Comparison of ENCODE assay signal across 8 mouse cellular contexts in the genomic region with DNA sequence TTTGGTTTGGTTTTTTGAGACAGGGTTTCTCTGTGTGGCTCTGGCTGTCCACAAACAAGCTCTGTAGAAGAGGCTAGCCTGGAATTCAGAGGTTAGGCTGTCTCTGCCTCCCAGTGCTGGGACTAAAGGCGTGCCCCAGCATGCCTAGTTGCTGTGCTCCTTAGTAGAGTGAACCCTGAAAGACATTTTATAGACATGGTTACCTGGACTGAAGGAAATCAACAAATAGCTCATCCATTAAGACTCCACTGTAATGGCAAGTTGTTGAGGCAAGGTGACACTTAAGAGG. TPM values are rescaled to one million over a fixed set of nuclear protein-coding genes. Genes with fewer than 3 reads are reported as not detected.
DNase-seq lines count a peak whose midpoint lies in the region; ATAC-seq and TF ChIP-seq lines count a peak whose summit lies in the region.

No protein-coding gene starts in this region.

- H3K9me3 ChIP-seq in forebrain, embryonic 16.5 days (ENCODE audit: control insufficient read depth, low read length), result no peaks in the 10 kb centered on the region
- H3K9me3 ChIP-seq in liver, embryonic 14.5 days (ENCODE audit: control insufficient read depth, low read length), result no peaks in the 10 kb centered on the region

- no peak for ATAC-seq in forebrain, embryonic 16.5 days
- ATAC-seq in liver, embryonic 14.5 days (ENCODE audit: insufficient read depth), result peak; percentile 11

- H3K9ac ChIP-seq in forebrain, embryonic 16.5 days (replicated peaks; ENCODE audit: low read depth, low read length), result no peak overlapping the region
- peak overlapping the region; percentile 80 for H3K9ac ChIP-seq in liver, embryonic 14.5 days (replicated peaks)

- no peaks in the 10 kb centered on the region for H3K27me3 ChIP-seq in forebrain, embryonic 16.5 days (replicated peaks; ENCODE audit: control insufficient read depth, insufficient read depth, low read length)
- no peaks in the 10 kb centered on the region for H3K27me3 ChIP-seq in liver, embryonic 14.5 days (ENCODE audit: control insufficient read depth, insufficient read depth, low read length)

- no peaks in the 10 kb centered on the region for H3K36me3 ChIP-seq in forebrain, embryonic 16.5 days (ENCODE audit: control insufficient read depth, insufficient read depth)
- no peaks in the 10 kb centered on the region for H3K36me3 ChIP-seq in liver, embryonic 14.5 days (replicated peaks; ENCODE audit: control insufficient read depth, insufficient read depth, low read depth)

- peak overlapping the region; percentile 98 for H3K4me3 ChIP-seq in layer of hippocampus, adult 2 months
- H3K4me3 ChIP-seq in bone marrow macrophage, adult 2 months (ENCODE audit: insufficient read depth, low read length), result peak overlapping the region; percentile 60
- peak overlapping the region; percentile 96 for H3K4me3 ChIP-seq in forebrain, embryonic 16.5 days (replicated peaks; ENCODE audit: low read length)
- peak overlapping the region; percentile 59 to 100 for H3K4me3 ChIP-seq in liver, embryonic 14.5 days (ENCODE audit: insufficient read depth in 1 of 2, low read depth in 2 of 2, low read length in 2 of 2)

- peak overlapping the region; percentile 71 for H3K4me2 ChIP-seq in forebrain, embryonic 16.5 days (ENCODE audit: low read length)
- peak overlapping the region; percentile 94 for H3K4me2 ChIP-seq in liver, embryonic 14.5 days (ENCODE audit: low read depth)

- DNase-seq in layer of hippocampus, adult 2 months (ENCODE audit: low spot score in 2 of 2), result no peak
- no peak for DNase-seq in layer of hippocampus, adult 9-11 months
- DNase-seq in liver, embryonic 14.5 days (ENCODE audit: low read depth in 3 of 3, low spot score in 3 of 3), result no peak
- no peak for DNase-seq in gastrocnemius, adult 8-10 months (ENCODE audit: low spot score in 2 of 2)
- DNase-seq in layer of hippocampus, adult 11-12 months (ENCODE audit: low spot score), result no peak
- no peak for DNase-seq in retina, postnatal 1 day

- H3K4me1 ChIP-seq in bone marrow macrophage, adult 2 months (ENCODE audit: control insufficient read depth, insufficient read depth, low read length), result peaks cover 13% of the 10 kb centered on the region
- H3K4me1 ChIP-seq in forebrain, embryonic 16.5 days (replicated peaks; ENCODE audit: control insufficient read depth, insufficient read depth, low read length), result peaks cover 23% of the 10 kb centered on the region
- H3K4me1 ChIP-seq in liver, embryonic 14.5 days (replicated peaks; ENCODE audit: control insufficient read depth in 2 of 2, insufficient read depth in 2 of 2, low read length in 1 of 2), result peaks cover 11 to 16% of the 10 kb centered on the region in 2 experiments

- TF ChIP-seq CTCF in layer of hippocampus, adult 2 months (conservative IDR thresholded peaks at IDR 0.05), result no peak
- no peak for TF ChIP-seq CTCF in bone marrow macrophage, adult 2 months (IDR thresholded peaks at IDR 0.05; ENCODE audit: low read depth, low read length)
- no peak for TF ChIP-seq CTCF in liver, embryonic 14.5 days (IDR thresholded peaks at IDR 0.05; ENCODE audit: low read depth)

- no peak for TF ChIP-seq EP300 in liver, embryonic 14.5 days (IDR thresholded peaks at IDR 0.05; ENCODE audit: low read depth)

- 40% methylated on average over 1 of the region's 1 CpGs for WGBS in forebrain, embryonic 16.5 days
- 18% methylated on average over 1 of the region's 1 CpGs for WGBS in liver, embryonic 14.5 days (ENCODE audit: insufficient replicate concordance)

- TF ChIP-seq POLR2A in bone marrow macrophage, adult 2 months (IDR thresholded peaks at IDR 0.05; ENCODE audit: borderline replicate concordance, low read depth, low read length), result no peak

- H3K27ac ChIP-seq in layer of hippocampus, adult 2 months, result 0 out of 2 replicates have a peak overlapping the region, but pooled peaks have one; percentile 72
- H3K27ac ChIP-seq in bone marrow macrophage, adult 2 months (ENCODE audit: insufficient read depth, low read depth, low read length), result peak overlapping the region; percentile 19; the same call in 1 of the 2 replicates
- no peak overlapping the region for H3K27ac ChIP-seq in forebrain, embryonic 16.5 days (ENCODE audit: low read length)
- H3K27ac ChIP-seq in liver, embryonic 14.5 days, result peak overlapping the region; percentile 77

RNA-seq across cellular contexts. Expression of gene Dhx15, which starts 0.8 kb away (rescaled TPM):
- total RNA-seq in layer of hippocampus, adult 2 months (2021), result 100 to 1,000 TPM in 1 of 2 experiments, 10 to 100 TPM in 1; 96.1 to 101 TPM
- 77.8 and 86.1 TPM in 2 replicates for polyA plus RNA-seq in bone marrow macrophage, adult 2 months (2012; ENCODE audit: insufficient read depth, insufficient read length, missing spikeins)
- polyA plus RNA-seq in forebrain, embryonic 16.5 days (2015; fragmentation: Nextera tagmentation; extraction: Ambion mirVana), result 169 and 188 TPM in 2 replicates
- polyA plus RNA-seq in liver, embryonic 14.5 days (2012; rRNA removed), result 41.4 and 57.4 TPM in 2 replicates
- polyA plus RNA-seq in liver, embryonic 14.5 days (2014; fragmentation: Nextera tagmentation; extraction: Ambion mirVana), result 34.9 and 36.6 TPM in 2 replicates
- total RNA-seq in gastrocnemius, adult 8-10 months (2022), result 10 to 100 TPM; 36.4 to 45.5 (median 40.1) TPM
